Mouse (Mus musculus): ENCODE results near the gene Pds5b. TPM values are rescaled to one million over a fixed set of nuclear protein-coding genes. Genes with fewer than 3 reads are reported as not detected.
"Not testable (repeated sequence)": the region's sequence is repeated elsewhere in the genome, so short reads cannot be mapped to it uniquely, and the experiment has no call there.

Gene Pds5b
- polyA plus RNA-seq, 1 experiment from 2014 or later = 28.5 TPM

DNA sequence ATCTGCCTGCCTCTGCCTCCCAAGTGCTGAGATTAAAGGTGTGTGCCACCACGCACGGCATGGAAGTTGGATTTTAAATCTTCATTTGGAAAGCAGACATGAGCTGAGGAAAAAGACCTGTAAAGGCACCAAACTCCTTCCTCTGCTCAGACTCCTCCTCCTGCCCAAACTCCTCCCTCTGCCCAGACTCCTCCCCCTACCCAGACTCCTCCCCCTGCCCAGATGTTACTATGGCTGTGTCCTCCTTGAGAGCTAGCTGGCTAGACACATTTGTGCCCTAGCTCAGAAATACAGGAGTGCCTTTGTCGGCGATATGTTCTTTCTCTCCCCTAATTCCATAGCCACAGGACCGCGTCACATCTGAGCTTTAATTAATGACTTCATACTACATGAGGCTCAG, 172.4 kb downstream of the Pds5b start:
- no peak for ATAC-seq
- 94% methylated on average over 6 of the region's 6 CpGs for WGBS
- no peak overlapping the region for H3K4me3 ChIP-seq (ENCODE audit: low read depth, low read length)
- no peaks in the 10 kb centered on the region for H3K36me3 ChIP-seq (ENCODE audit: control insufficient read depth, insufficient read depth, low read length)
- no peak overlapping the region for H3K27ac ChIP-seq (ENCODE audit: low read length)
- 0 out of 2 replicates have a peak, but pooled peaks cover 2% of the 10 kb centered on the region for H3K9me3 ChIP-seq (replicated peaks; ENCODE audit: control insufficient read depth, low read length, poor library complexity, severe bottlenecking)
- H3K27me3 ChIP-seq (ENCODE audit: control insufficient read depth, insufficient read depth, low read depth, low read length) = no peaks in the 10 kb centered on the region
- H3K4me2 ChIP-seq (ENCODE audit: low read length) = no peak overlapping the region
- no peak overlapping the region for H3K9ac ChIP-seq (ENCODE audit: low read depth, low read length)
- no peaks in the 10 kb centered on the region for H3K4me1 ChIP-seq (ENCODE audit: control insufficient read depth, insufficient read depth, low read length)

DNA sequence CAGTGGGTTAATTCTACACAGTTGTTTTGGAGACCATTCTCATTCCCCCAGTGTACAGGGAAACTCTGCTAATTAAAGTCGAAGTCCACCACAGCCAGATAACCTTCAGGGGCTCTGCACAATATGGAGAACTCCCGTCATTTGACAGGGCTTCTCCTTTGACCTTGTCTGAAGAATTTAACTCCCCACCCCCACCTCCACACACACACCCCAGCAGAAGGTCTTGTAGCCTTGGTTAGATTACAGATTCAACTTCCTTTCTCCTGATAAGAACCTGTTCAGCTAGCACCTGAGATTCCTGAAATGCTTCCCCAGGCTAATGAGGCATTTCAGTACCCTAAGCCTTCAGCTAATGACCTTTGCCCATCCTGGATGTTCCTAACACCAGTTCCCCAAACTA, 177.3 kb downstream of the Pds5b start:
- no peak overlapping the region for H3K4me3 ChIP-seq (ENCODE audit: low read depth, low read length)
- no peak overlapping the region for H3K4me2 ChIP-seq (ENCODE audit: low read length)
- no peaks in the 10 kb centered on the region for H3K9me3 ChIP-seq (replicated peaks; ENCODE audit: control insufficient read depth, low read length, poor library complexity, severe bottlenecking)
- no peak overlapping the region for H3K27ac ChIP-seq (ENCODE audit: low read length)
- H3K9ac ChIP-seq (ENCODE audit: low read depth, low read length) = no peak overlapping the region
- no peak for ATAC-seq
- no peaks in the 10 kb centered on the region for H3K27me3 ChIP-seq (ENCODE audit: control insufficient read depth, insufficient read depth, low read depth, low read length)
- WGBS = 82% methylated on average over 2 of the region's 2 CpGs
- no peaks in the 10 kb centered on the region for H3K36me3 ChIP-seq (ENCODE audit: control insufficient read depth, insufficient read depth, low read length)
- no peaks in the 10 kb centered on the region for H3K4me1 ChIP-seq (ENCODE audit: control insufficient read depth, insufficient read depth, low read length)

DNA sequence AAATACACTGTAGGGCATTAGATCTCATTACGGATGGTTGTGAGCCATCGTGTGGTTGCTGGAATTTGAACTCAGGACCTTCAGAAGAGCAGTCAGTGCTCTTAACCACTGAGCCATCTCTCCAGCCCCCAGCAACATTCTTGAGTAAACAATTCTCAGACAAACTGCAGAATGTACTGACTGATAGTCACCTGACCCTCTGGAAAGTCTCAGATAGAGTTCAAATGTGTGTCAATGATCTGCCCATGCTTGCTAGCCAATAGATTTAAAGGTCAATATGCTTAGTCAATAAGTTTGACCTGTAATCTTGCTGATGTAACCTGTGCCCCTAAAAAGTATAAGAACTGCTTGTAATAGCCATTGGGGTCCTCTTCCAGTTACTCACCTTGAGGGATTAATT, 178.6 kb downstream of the Pds5b start:
- not testable (repeated sequence) for ATAC-seq; H3K4me1 ChIP-seq (ENCODE audit: control insufficient read depth, insufficient read depth, low read length); H3K4me3 ChIP-seq (ENCODE audit: low read depth, low read length); H3K27ac ChIP-seq (ENCODE audit: low read length); H3K4me2 ChIP-seq (ENCODE audit: low read length); H3K36me3 ChIP-seq (ENCODE audit: control insufficient read depth, insufficient read depth, low read length); H3K9me3 ChIP-seq (replicated peaks; ENCODE audit: control insufficient read depth, low read length, poor library complexity, severe bottlenecking); H3K27me3 ChIP-seq (ENCODE audit: control insufficient read depth, insufficient read depth, low read depth, low read length); H3K9ac ChIP-seq (ENCODE audit: low read depth, low read length)
- WGBS = 87% methylated on average over 2 of the region's 2 CpGs

DNA sequence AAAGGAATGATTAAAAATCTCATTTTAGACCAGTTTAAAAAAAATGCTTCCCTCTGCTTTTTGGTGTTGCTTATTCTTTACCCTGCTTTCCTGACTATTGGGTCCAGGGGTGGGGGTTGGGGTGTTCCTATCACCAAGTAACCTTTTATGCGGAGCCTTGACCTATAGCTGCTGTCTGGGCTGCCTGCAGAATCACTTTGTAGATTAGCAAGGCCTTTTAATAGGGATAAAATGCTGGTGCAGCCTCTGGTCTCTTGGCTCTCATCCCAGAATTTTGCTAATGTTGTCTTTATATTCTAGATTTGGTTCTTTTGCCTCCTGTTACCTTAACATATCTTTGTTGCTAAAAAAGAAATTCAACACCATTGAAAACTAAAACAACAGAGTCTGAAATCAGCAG, 181.0 kb downstream of the Pds5b start:
- Histone ChIP-seq H3K27me3 (ENCODE audit: control insufficient read depth, insufficient read depth, low read depth, low read length) (no peaks in the 10 kb centered on the region), H3K4me3 (ENCODE audit: low read depth, low read length) (no peak overlapping the region), H3K4me1 (ENCODE audit: control insufficient read depth, insufficient read depth, low read length) (no peaks in the 10 kb centered on the region), H3K27ac (ENCODE audit: low read length) (no peak overlapping the region), H3K9me3 (replicated peaks; ENCODE audit: control insufficient read depth, low read length, poor library complexity, severe bottlenecking) (no peaks in the 10 kb centered on the region), H3K9ac (ENCODE audit: low read depth, low read length) (no peak overlapping the region), H3K36me3 (ENCODE audit: control insufficient read depth, insufficient read depth, low read length) (no peaks in the 10 kb centered on the region), H3K4me2 (ENCODE audit: low read length) (no peak overlapping the region)
- ATAC-seq = no peak
- WGBS = 42% methylated on average over 1 of the region's 1 CpGs

DNA sequence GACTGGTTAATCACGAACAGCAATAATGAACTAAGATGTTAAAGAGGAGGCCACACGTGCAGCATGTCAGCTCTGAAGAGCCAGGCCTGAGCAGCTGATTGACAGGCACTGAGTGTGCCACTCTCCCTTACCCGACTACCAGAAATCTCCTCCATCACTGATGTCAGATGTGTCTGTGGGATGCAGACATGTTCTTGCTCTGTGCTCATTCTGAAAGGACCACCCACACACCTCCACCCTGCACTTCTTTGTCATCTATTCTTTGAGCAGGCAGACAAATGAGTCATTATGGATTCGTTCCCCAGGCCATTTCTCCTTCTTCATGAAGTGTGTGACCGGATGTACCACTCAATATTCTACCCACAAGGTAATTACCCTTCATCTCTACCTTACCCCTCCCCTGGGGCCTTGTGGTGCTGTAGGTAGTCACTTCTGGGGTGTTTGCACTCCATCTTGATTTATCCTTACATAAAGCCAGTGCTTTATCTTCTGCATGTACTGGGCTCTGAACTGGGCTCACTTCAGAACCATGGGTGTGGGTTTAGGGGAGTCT, 186.2 kb downstream of the Pds5b start:
- Histone ChIP-seq H3K4me1 (ENCODE audit: control insufficient read depth, insufficient read depth, low read length) (no peaks in the 10 kb centered on the region), H3K4me2 (ENCODE audit: low read length) (no peak overlapping the region), H3K36me3 (ENCODE audit: control insufficient read depth, insufficient read depth, low read length) (no peaks in the 10 kb centered on the region), H3K27me3 (ENCODE audit: control insufficient read depth, insufficient read depth, low read depth, low read length) (no peaks in the 10 kb centered on the region), H3K9ac (ENCODE audit: low read depth, low read length) (no peak overlapping the region), H3K9me3 (replicated peaks; ENCODE audit: control insufficient read depth, low read length, poor library complexity, severe bottlenecking) (no peaks in the 10 kb centered on the region), H3K4me3 (ENCODE audit: low read depth, low read length) (no peak overlapping the region), H3K27ac (ENCODE audit: low read length) (no peak overlapping the region)
- no peak for ATAC-seq
- 53% methylated on average over 5 of the region's 5 CpGs for WGBS

Other genes starting within 250 kb of the Pds5b start
- gene Zar1l, start 155.6 kb upstream of the Pds5b start, polyA plus RNA-seq (2015; fragmentation: Nextera tagmentation; extraction: Ambion mirVana) = not detected in 2 replicates
- gene Brca2, start 151.1 kb upstream of the Pds5b start, polyA plus RNA-seq (2015; fragmentation: Nextera tagmentation; extraction: Ambion mirVana) = 8.7 and 9.6 TPM in 2 replicates
- gene N4bp2l1, start 76.6 kb upstream of the Pds5b start, polyA plus RNA-seq (2015; fragmentation: Nextera tagmentation; extraction: Ambion mirVana) = 16.8 and 19.9 TPM in 2 replicates
- gene N4bp2l2, start 7.6 kb upstream of the Pds5b start, polyA plus RNA-seq (2015; fragmentation: Nextera tagmentation; extraction: Ambion mirVana) = 25.7 and 26.7 TPM in 2 replicates

Data from midbrain, embryonic 16.5 days (tissue).